Mouse (Mus musculus) layer of hippocampus, adult 8-10 months (tissue): ENCODE results near the gene Kcnmb4. TPM values are rescaled to one million over a fixed set of nuclear protein-coding genes. Genes with fewer than 3 reads are reported as not detected.

Experiments used
- DNase-seq, 2 experiments: peaks; one replicate each; pipeline ENCODE4 v3.0.0; 2022; ENCODE audit warnings: low spot score in 2 of 2
- total RNA-seq, 4 experiments: library from RNA; stranded (reverse); gene quantifications; 2 replicates each; pipeline ENCODE4 v1.2.4; 2022

Kcnmb4 gene
- total RNA-seq, 4 experiments from 2014 or later = 60.0 to 68.5 (median 66.1) TPM

DNA sequence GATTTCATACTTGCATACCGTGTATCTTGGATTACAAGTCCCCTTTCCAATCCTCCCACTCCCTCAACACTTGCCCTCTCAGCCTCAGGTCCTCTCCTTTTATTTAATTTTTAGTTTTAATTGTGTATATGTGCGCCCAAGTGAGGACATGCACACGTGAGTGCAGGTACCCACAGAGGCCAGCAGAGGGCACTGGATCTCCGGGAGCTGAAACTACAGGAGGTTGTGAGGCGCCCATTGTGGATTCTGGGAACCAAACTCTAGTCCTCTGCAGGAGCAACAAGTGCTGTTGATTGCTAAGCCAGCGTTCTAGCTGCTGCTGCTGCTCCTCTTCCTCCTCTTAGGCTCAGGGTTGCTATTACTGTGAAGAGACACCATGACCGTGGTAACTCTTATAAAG, 20.9 kb downstream of the Kcnmb4 start:
- no peak for DNase-seq

DNA sequence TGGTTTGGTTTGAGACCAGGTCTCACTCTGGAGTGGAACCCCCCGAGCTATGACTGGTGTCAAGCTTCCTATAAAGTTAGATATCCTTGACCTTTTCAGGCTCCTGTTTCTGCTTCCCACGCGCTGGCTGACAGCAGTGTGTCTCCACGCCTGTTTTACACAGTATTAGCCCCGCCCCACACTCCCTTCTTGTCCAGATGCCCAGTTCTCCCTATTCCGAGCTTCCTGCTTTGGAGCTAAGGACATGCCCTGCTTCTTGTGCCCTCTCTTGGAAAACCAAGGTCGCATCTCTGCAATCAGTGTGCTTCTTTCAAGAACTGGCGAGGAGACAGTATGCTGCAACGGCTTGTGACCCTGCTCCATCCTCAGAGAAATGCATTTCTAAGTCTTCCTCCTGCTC, 23.1 kb downstream of the Kcnmb4 start:
- DNase-seq = no peak

DNA sequence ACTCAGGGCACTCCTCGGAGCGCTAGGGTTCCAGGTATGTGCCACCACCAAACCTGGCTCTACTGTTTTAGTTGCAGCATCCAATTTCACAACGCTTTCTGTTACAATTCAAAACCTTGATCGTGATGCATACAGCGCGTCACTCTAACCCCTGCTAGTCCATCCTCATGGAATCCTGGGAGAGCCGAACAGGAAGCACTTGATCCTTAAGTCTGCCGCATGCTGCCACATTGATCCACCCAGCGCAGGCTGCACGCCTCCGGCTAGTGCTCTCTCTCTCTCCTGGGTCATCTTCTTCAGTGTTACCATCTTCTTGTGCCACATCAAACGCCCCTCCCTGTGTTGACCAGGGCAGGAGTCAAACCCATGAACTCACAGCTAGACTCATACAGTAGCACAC, 25.5 kb downstream of the Kcnmb4 start:
- DNase-seq = no peak

DNA sequence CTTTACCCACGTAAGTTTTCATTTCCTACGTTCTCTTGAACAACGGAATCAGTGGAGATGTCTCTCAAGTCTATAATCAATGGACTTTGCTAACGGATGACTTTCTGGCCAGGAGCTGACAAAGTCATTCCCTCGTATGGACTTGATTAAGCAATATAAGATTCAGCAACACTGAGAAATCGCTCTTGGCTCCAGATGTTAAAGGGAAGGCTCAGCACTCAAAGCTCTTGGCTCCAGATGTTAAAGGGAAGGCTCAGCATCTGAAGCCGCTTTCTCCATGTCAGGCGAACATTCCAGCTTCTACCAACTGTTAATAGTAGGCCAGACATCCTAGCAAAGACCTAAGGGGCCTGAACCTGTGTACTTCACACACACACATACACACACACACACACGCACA, 26.5 kb downstream of the Kcnmb4 start:
- no peak for DNase-seq

GRCm38 (mm10) chr10:116446040-116446439, 27.6 kb downstream of the Kcnmb4 start:
- DNase-seq = no peak

GRCm38 (mm10) chr10:116444826-116445225, 28.9 kb downstream of the Kcnmb4 start:
- DNase-seq = no peak

- DNase-seq = no peak
Measured at GRCm38 (mm10) chr10:116444371-116444770, 29.3 kb downstream of the Kcnmb4 start.

GRCm38 (mm10) chr10:116440946-116441345, 32.7 kb downstream of the Kcnmb4 start:
- DNase-seq = no peak

DNA sequence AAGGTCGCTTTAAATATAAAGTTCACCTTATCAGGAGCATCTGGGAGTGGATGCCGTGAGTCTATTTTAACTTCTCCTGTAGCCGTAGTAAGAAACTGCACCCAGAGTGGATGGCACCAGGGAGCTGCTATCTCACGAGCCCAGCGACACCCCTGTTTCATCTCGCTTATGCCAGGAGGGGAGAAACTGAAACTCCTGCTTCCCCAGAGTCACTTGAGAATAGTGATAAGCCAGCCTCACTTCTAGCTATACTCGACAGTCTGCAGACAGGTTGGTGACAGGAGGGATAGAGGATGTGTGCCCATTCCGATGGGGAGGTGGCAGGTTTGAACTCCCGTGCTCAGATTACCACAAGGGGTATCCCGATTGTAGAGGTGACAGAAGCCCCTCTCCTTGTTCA, 33.6 kb downstream of the Kcnmb4 start:
- no peak for DNase-seq

DNA sequence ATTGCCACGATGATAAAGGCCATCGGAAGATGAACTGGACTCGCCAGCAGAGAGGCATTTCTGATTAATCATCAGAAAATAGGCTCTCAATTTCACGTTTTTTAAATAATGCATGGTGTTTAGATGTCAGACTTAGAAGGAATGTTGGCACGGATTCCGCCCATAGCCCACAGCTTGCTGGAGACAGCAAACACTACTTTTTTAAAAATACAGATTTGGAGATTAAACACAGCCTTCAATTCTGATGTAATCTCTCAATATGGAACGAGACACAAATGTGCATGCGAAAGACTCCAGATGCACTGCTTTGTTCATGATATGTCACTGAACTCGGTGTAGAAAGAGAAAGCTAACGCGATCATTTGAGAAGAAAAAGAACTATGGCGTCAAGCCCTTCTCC, 38.2 kb downstream of the Kcnmb4 start:
- no peak for DNase-seq

DNA sequence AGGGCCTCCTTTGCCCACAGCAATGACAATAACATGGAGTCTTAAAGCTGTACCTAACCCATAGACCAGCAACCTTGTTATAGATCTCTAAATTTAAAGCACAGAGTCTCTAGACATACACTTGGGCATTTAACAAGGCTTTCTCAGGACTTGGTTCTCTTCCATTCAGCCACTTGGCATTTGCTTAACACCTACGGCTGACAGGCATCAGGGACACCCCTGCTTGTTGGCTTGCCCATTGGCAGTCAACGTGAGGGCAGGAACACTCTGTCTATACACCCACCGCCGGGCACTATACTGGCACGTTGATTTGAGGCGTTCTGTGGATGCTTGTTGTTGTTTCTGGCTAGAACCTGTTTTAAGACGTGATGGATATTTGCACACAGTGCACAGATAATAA, 41.3 kb downstream of the Kcnmb4 start:
- no peak for DNase-seq

- peak; percentile 70 to 77 for DNase-seq
Measured at GRCm38 (mm10) chr10:116428026-116428780, 45.5 kb downstream of the Kcnmb4 start.

GRCm38 (mm10) chr10:116426176-116426575, 47.5 kb downstream of the Kcnmb4 start:
- DNase-seq = no peak

- no peak for DNase-seq
Measured at GRCm38 (mm10) chr10:116424921-116425320, 48.8 kb downstream of the Kcnmb4 start.

DNA sequence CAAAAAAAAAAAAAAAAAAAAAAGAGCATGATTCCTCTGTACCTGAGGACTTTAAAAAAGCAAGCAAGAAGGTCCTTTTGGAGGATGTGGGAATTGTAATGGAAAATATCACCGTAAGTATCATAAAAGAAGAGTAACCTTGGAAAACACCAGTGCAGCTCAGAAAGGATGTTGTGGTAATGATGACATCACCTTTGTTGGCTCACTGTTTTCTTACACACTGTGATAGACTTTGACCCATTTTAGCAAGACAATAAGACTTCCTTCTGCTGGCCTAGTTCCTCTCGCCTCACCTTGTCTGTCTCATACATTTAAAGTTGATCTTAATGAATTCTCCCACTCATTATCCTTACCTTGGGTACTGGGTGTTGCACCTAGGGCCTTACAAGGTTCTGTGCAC, 51.1 kb downstream of the Kcnmb4 start:
- DNase-seq = no peak

DNA sequence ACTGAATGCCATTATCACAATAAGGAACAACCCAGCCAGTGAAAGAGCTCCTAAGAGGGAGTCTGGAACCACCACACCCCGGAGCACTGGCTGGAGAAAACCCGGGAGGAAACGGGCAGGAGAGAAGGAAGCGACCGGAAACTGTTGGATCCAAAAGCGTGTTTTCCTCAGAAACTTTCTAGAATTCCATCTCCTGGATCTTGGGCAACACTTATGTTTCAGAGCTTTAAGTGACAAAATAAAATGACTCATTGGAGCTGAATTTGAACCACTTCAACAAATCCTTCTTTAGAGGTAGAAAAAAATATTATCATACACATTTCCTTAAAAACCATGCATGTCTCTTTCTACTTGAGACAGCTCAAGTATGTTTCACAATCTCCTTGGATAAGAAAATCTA, 52.7 kb downstream of the Kcnmb4 start:
- no peak for DNase-seq

DNA sequence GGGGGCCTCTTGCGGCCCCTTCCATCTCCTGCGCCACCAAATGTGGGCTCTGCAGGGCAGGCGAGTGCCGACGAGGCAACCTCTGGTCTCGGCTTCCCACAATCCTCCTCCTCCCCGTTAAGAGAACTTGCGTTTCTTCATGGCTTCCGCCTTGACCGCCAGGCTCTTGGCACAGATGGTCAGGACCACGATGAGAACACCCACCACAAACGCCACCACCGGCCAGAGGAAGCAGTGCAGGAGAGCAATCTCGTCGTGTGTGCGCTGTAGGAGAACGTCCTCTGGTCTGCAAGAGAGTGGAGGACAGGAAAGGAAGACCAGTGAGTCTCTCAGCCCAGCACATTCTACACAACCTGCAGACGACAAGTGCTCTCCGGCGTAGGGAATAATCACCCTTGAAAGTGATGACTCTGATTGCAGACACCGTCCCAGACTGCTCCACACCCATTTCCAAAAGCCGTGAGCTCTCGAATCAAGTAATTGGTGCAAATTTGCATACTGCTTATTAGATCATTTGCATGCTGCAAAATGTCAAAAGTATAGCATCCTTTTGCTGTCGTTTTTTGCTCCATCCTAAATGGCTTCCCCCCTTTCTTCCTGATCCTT, 55.5 kb downstream of the Kcnmb4 start:
- DNase-seq = no peak

- no peak for DNase-seq
Measured at GRCm38 (mm10) chr10:116416726-116417125, 57.0 kb downstream of the Kcnmb4 start.

DNA sequence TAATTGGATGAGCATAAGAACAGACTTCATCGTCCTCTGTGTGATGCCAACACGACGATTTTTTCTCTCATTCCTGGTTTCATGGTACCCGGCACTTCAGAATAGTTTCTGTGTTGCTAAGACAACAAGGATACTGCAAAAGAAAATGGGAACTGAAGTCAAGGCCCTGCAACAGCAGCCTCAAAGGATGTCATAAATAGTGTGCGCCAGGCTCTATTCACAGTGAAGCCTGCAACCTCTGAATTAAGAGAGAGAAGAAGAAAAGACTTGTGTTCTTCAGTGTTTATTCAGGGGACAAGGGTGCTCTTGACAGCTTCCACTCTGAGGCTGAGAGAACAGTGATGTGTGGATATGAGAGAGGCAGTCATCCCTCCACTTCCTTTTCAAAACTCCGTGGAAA, 57.5 kb downstream of the Kcnmb4 start:
- DNase-seq = no peak

GRCm38 (mm10) chr10:116410826-116411225, 62.9 kb downstream of the Kcnmb4 start:
- no peak for DNase-seq

- DNase-seq = no peak
Measured at GRCm38 (mm10) chr10:116407684-116408359, 65.9 kb downstream of the Kcnmb4 start.

DNA sequence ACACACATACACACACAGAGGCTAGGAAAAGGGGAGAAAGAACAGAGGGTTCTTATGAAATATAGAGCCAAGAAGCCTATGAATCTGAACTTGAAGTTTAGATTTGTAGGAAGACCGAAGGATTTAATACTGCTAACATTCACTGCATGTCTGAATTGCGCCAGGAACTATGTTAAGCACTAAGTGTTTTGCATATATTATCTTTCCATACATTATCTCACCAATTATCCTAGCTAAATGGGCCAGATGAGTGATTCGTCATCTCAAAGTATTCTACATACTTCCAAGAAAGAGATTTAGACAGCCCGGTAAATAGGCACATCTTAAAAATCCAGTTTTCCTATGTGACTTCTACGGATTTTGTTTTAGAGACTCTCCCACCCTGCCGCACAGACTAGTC, 68.7 kb downstream of the Kcnmb4 start:
- DNase-seq = no peak

DNA sequence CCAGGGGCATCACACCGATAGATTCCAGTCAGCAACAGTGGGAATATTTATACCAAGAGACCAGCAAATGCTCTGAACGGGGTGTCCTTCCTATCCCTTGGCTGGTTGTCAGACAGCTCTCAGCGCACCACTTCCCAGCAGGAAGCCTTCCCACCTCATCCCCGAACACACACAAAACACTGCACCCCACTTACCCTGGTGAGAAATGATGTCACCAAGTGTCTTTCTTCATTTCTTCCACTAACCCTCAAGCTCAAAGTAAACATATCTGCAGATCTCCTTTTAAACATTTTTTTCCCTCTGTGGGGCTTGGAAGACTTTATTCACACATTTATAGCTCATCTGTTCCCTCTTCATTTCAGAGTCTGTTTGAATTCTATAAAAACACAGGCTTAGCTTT, 70.0 kb downstream of the Kcnmb4 start:
- peak in 1 of 2 experiments; percentile 16 for DNase-seq
